Mouse (Mus musculus) embryonic facial prominence, embryonic 10.5 days (tissue): Measurements from ENCODE around the gene Gk5. TPM values are rescaled to one million over a fixed set of nuclear protein-coding genes. Genes with fewer than 3 reads are reported as not detected.

Experiments used
- DNase-seq: peaks from one replicate; pipeline ENCODE4 v3.0.0-alpha.2; 2017; ENCODE audit warnings: low spot score
- H3K27ac ChIP-seq: fragments of 300-500 bp; sonication (generic); replicated peaks from 2 replicates; pipeline ENCODE4 v1.5.1; 2016; ENCODE audit warnings: mild to moderate bottlenecking
- H3K27me3 ChIP-seq: fragments of 300-500 bp; sonication (generic); replicated peaks from 2 replicates; pipeline ENCODE4 v1.6.1; 2016; ENCODE audit warnings: low read depth, mild to moderate bottlenecking; ENCODE audit not compliant: poor library complexity, severe bottlenecking
- H3K36me3 ChIP-seq: fragments of 300-500 bp; sonication (generic); replicated peaks from 2 replicates; pipeline ENCODE4 v1.6.1; 2016; ENCODE audit warnings: mild to moderate bottlenecking, moderate library complexity
- H3K4me1 ChIP-seq: fragments of 300-500 bp; sonication (generic); 2 replicates; pipeline ENCODE4 v1.6.1; 2016
- H3K4me3 ChIP-seq: fragments of 300-500 bp; sonication (generic); 2 replicates; pipeline ENCODE4 v1.5.1; 2016; ENCODE audit warnings: mild to moderate bottlenecking, moderate library complexity
- H3K9me3 ChIP-seq: fragments of 300-500 bp; sonication (generic); 2 replicates; pipeline ENCODE4 v1.6.1; 2016; ENCODE audit warnings: mild to moderate bottlenecking
- WGBS: fragments of 180-500 bp; shearing (Covaris S2); methylation state at CpG from one replicate; pipeline ENCODE4 v1.1.7; 2016; 5-methylcytosine and 5-hydroxymethylcytosine counted together
- polyA plus RNA-seq: library from polyadenylated mRNA; unstranded; fragments of >200 nt; fragmentation: Nextera tagmentation; extraction: Ambion mirVana; gene quantifications from 2 replicates; pipeline ENCODE4 v1.2.1, GENCODE M21; 2016

Gene Gk5
- polyA plus RNA-seq, 1 experiment from 2014 or later: 4.6 TPM

DNA sequence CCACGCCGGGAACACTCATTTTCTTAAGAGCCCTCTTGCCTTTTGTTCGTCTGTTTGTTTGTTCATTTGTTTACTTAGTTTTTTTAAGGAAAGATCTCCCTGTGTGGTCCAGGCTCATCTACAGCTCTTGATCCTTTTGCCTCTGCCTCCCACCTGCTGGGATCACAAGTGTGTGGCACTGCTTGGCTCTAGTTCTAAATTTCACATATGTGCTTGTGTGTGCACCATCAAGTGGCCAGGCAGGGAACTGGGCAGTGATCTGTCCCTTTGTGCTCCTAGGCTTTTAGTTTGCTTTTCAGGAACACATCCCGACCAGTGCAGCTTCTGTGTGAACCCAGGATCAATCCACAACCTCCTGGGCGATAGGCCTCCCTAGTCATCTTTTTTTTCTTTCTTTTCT is 8.8 kb downstream of the Gk5 start:
- no peaks in the 10 kb centered on the region for H3K36me3 ChIP-seq
- no peaks in the 10 kb centered on the region for H3K27me3 ChIP-seq
- no peak for DNase-seq
- H3K9me3 ChIP-seq: no peaks in the 10 kb centered on the region
- WGBS: 65% methylated on average over 5 of the region's 5 CpGs
- H3K27ac ChIP-seq: no peak overlapping the region
- H3K4me3 ChIP-seq: no peak overlapping the region
- H3K4me1 ChIP-seq: no peaks in the 10 kb centered on the region

DNA sequence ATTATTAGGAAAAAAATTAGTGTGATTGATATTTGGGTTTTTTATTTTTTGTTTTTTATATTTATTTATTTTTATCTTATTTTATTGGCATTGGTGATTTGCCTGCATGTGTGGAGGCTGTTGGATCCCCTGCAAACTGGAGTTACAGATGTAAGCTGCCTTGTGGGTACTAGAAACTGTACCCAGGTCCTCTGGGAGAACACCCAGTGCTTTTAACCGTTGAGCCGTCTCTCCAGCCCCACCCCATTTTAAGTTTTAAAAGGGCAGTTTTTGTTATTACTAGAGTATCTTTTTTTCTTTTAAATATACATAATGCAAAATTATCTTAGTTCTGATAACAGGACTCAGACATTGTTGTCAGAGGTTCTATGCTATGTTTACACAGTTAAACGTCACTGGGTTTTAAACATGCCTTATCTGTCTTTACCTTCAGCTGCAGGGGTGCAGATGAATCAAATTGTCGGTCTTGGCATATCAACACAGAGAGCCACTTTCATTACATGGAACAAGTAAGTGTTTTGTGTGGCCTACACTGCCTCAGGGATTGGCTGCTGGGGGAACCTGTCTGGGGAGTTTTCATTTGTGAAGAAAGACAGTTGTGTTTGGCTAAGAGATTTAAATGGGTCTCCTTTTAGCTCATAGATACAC is 13.9 kb downstream of the Gk5 start:
- no peaks in the 10 kb centered on the region for H3K27me3 ChIP-seq
- no peak overlapping the region for H3K27ac ChIP-seq
- DNase-seq: no peak
- WGBS: 65% methylated on average over 4 of the region's 4 CpGs
- no peaks in the 10 kb centered on the region for H3K9me3 ChIP-seq
- no peak overlapping the region for H3K4me3 ChIP-seq
- no peaks in the 10 kb centered on the region for H3K36me3 ChIP-seq
- H3K4me1 ChIP-seq: peaks cover 4% of the 10 kb centered on the region

DNA sequence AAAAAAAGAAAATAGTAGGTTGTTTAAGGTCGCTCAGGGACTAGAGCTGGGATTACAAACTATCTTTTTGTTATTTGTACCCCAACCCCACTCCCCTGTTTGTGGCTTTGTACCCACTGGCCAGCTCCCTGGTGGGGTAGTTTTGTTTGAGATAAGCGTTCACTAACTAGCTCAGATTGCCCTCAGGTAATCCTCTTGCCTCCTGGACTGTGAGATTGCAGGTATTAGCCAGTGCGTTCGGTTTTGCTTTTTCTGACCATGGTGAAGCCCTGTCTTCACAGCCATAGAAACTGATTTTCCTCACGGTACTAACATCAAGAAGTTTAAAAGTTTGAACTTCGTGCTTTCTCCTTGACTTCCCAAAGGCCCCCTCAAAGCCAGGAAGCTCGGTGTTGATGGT is 15.3 kb downstream of the Gk5 start:
- Histone ChIP-seq H3K36me3 (no peaks in the 10 kb centered on the region; the same call in 1 of the 2 replicates), H3K9me3 (no peaks in the 10 kb centered on the region), H3K27me3 (no peaks in the 10 kb centered on the region), H3K27ac (no peak overlapping the region), H3K4me1 (peaks cover 4% of the 10 kb centered on the region), H3K4me3 (no peak overlapping the region)
- 81% methylated on average over 7 of the region's 7 CpGs for WGBS
- no peak for DNase-seq

DNA sequence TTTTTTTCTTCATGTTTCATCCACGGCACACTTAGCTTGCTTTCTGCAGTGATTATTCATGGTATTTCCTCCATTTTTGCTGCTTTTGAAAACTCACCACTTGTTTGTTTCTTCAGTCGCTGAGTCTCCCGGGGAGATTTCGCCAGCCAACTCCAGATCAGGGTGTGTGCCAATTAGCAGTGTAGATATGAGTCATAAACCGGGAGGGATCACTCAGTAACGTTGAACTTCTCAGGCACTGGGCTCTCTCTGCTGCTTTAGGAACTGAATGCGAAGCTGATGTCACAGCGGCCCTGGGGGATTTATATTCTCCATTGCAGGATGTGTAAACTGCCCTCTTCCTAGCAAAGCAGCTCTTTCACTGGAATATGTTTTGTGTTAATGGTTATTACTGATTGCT is 15.8 kb downstream of the Gk5 start:
- no peaks in the 10 kb centered on the region for H3K9me3 ChIP-seq
- DNase-seq: no peak
- no peaks in the 10 kb centered on the region for H3K27me3 ChIP-seq
- H3K4me3 ChIP-seq: no peak overlapping the region
- no peaks in the 10 kb centered on the region; the same call in 1 of the 2 replicates for H3K36me3 ChIP-seq
- H3K4me1 ChIP-seq: peaks cover 4% of the 10 kb centered on the region
- H3K27ac ChIP-seq: no peak overlapping the region
- WGBS: 79% methylated on average over 8 of the region's 8 CpGs

DNA sequence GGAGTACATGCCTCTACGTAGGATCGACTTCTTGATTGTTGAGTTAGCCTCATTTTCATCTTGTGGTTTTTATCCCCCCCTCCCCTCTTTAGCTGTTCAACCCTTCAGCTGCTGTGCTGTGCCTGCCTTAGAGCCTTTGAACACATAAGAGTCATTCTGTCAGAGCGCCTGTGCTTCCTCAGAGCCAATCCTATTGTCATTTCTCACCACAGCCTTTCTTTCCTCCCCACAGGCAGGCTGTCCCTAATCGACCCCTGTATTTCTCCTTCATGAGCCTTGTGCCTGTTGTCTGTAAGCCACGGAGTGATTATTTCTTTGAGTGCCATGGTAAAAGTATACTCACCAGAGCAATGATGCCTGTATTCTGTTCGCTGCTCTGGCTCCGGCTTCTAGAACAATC is 16.3 kb downstream of the Gk5 start:
- Histone ChIP-seq H3K4me3 (no peak overlapping the region), H3K27me3 (no peaks in the 10 kb centered on the region), H3K27ac (no peak overlapping the region; the same call in 1 of the 2 replicates), H3K9me3 (no peaks in the 10 kb centered on the region), H3K4me1 (peaks cover 4% of the 10 kb centered on the region), H3K36me3 (no peaks in the 10 kb centered on the region; the same call in 1 of the 2 replicates)
- WGBS: 74% methylated on average over 7 of the region's 7 CpGs
- DNase-seq: no peak

DNA sequence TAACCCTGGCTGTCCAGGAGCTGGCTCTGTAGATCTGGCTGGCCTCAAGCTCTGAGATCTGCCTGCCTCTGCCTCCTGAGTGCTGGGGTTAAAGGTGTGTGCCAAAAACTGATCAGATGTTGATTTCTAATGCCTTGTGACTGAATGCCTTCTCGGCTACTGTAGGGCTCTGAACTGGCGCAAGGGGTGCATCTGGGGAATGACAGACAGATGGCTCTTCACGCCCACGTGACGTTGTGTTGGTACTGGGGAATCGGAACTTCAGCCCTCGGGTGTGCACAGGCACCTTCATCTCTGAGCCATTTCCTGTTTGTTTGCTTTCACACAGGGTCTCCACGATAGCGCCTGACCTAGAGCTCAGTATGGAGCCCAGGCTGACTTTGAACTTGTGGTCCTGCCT is 19.8 kb downstream of the Gk5 start:
- Histone ChIP-seq H3K27me3 (no peaks in the 10 kb centered on the region), H3K4me1 (peaks cover 4% of the 10 kb centered on the region), H3K4me3 (no peak overlapping the region), H3K36me3 (no peaks in the 10 kb centered on the region; the same call in 1 of the 2 replicates), H3K27ac (no peak overlapping the region), H3K9me3 (no peaks in the 10 kb centered on the region)
- DNase-seq: no peak
- 93% methylated on average over 9 of the region's 9 CpGs for WGBS

- 36% methylated on average over 5 of the region's 5 CpGs for WGBS
- Histone ChIP-seq H3K4me3 (no peak overlapping the region), H3K27me3 (no peaks in the 10 kb centered on the region), H3K36me3 (no peaks in the 10 kb centered on the region; the same call in 1 of the 2 replicates), H3K4me1 (peaks cover 4% of the 10 kb centered on the region), H3K27ac (no peak overlapping the region), H3K9me3 (no peaks in the 10 kb centered on the region)
- DNase-seq: no peak
Observed at GRCm38 (mm10) chr9:96139876-96140275, 20.7 kb downstream of the Gk5 start.

DNA sequence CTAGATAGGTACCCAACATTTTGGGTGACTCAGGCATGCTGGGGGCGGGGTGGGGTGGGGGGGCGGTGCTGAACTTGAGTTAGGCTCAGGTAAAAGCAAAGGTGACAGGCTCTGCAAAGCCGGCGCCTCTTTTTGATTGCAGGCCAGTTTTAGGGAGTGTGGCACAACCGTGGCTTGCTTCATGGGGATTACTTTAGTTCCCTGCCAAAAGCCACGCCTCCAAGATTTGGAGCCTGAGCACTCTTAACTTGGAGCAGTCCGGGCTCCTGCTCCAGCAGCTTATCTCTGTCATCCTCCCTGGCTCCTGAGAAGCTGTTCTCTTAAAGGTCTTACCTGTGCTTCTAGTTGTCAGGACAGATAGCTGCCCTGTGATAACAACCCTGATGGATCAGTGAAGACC is 21.8 kb downstream of the Gk5 start:
- no peak for DNase-seq
- H3K36me3 ChIP-seq: peaks cover 3% of the 10 kb centered on the region
- H3K27me3 ChIP-seq: no peaks in the 10 kb centered on the region
- H3K27ac ChIP-seq: no peak overlapping the region
- H3K9me3 ChIP-seq: no peaks in the 10 kb centered on the region
- WGBS: 67% methylated on average over 7 of the region's 7 CpGs
- H3K4me1 ChIP-seq: no peaks in the 10 kb centered on the region
- H3K4me3 ChIP-seq: no peak overlapping the region

GRCm38 (mm10) chr9:96142499-96142898 is 23.3 kb downstream of the Gk5 start:
- no peak overlapping the region for H3K4me3 ChIP-seq
- peaks cover 14% of the 10 kb centered on the region for H3K36me3 ChIP-seq
- H3K9me3 ChIP-seq: no peaks in the 10 kb centered on the region
- no peaks in the 10 kb centered on the region for H3K27me3 ChIP-seq
- 82% methylated on average over 6 of the region's 6 CpGs for WGBS
- no peak for DNase-seq
- no peak overlapping the region for H3K27ac ChIP-seq
- H3K4me1 ChIP-seq: no peaks in the 10 kb centered on the region

DNA sequence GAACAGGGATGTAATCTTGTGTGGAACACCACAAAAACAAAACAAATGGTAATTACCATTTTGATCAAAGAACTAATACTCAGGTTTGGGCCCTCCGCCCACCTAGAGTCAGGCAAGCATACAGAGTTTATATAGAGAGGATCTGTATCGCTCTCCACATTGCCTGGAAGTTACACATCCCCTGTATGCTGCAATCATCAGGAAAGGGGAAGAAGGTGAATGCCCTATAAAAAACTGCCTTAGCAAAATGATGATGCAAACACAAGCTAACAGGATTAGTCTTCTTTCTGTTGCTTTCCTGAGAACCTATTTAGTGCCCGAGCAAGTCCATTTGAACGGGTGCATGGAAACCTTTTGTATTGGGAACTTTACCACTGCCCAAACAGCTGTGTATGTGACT is 24.5 kb downstream of the Gk5 start:
- DNase-seq: no peak
- Histone ChIP-seq H3K9me3 (no peaks in the 10 kb centered on the region), H3K4me3 (no peak overlapping the region), H3K27ac (no peak overlapping the region), H3K36me3 (peaks cover 18% of the 10 kb centered on the region), H3K27me3 (no peaks in the 10 kb centered on the region), H3K4me1 (no peaks in the 10 kb centered on the region)
- 91% methylated on average over 4 of the region's 4 CpGs for WGBS

GRCm38 (mm10) chr9:96144883-96145282 is 25.7 kb downstream of the Gk5 start:
- no peaks in the 10 kb centered on the region for H3K4me1 ChIP-seq
- no peak overlapping the region for H3K4me3 ChIP-seq
- H3K27me3 ChIP-seq: no peaks in the 10 kb centered on the region
- no peak for DNase-seq
- H3K36me3 ChIP-seq: peaks cover 18% of the 10 kb centered on the region
- no peak overlapping the region for H3K27ac ChIP-seq
- H3K9me3 ChIP-seq: no peaks in the 10 kb centered on the region

GRCm38 (mm10) chr9:96152801-96153200 is 33.6 kb downstream of the Gk5 start:
- no peak overlapping the region for H3K27ac ChIP-seq
- no peaks in the 10 kb centered on the region for H3K27me3 ChIP-seq
- no peak overlapping the region for H3K4me3 ChIP-seq
- no peaks in the 10 kb centered on the region for H3K4me1 ChIP-seq
- WGBS: 94% methylated on average over 7 of the region's 7 CpGs
- H3K9me3 ChIP-seq: no peaks in the 10 kb centered on the region
- peaks cover 14% of the 10 kb centered on the region for H3K36me3 ChIP-seq
- no peak for DNase-seq

GRCm38 (mm10) chr9:96158431-96158830 is 39.3 kb downstream of the Gk5 start:
- Histone ChIP-seq H3K27ac (peak overlapping the region; percentile 41; the same call in 1 of the 2 replicates), H3K4me3 (no peak overlapping the region), H3K9me3 (no peaks in the 10 kb centered on the region), H3K27me3 (no peaks in the 10 kb centered on the region), H3K36me3 (peaks cover 13% of the 10 kb centered on the region), H3K4me1 (peaks cover 13% of the 10 kb centered on the region; the same call in 1 of the 2 replicates)
- DNase-seq: no peak
- WGBS: 50% methylated on average over 4 of the region's 4 CpGs
